Mouse (Mus musculus): ENCODE data around the gene Eif3c. TPM values are rescaled to one million over a fixed set of nuclear protein-coding genes. Genes with fewer than 3 reads are reported as not detected.

The Eif3c gene
- polyA plus RNA-seq, 1 experiment, result 149 TPM

GRCm38 (mm10) chr7:126554796-126555195 is 11.4 kb downstream of the Eif3c start:
- DNase-seq (ENCODE audit: low read depth), result no peak
- peak; percentile 11; the same call in 1 of the 2 replicates for TF ChIP-seq CTCF (IDR thresholded peaks at IDR 0.05; ENCODE audit: borderline replicate concordance, extremely low read depth, insufficient read depth, insufficient read length)
- TF ChIP-seq POLR2A (IDR thresholded peaks at IDR 0.05; ENCODE audit: borderline replicate concordance, extremely low read depth, insufficient read depth, insufficient read length, poor library complexity, severe bottlenecking), result no peak

- no peak for DNase-seq (ENCODE audit: low read depth)
- TF ChIP-seq POLR2A (IDR thresholded peaks at IDR 0.05; ENCODE audit: borderline replicate concordance, extremely low read depth, insufficient read depth, insufficient read length, poor library complexity, severe bottlenecking) (no peak), CTCF (IDR thresholded peaks at IDR 0.05; ENCODE audit: borderline replicate concordance, extremely low read depth, insufficient read depth, insufficient read length) (no peak)
These were observed 20.6 kb downstream of the Eif3c start for GRCm38 (mm10) chr7:126545631-126546030.

- no peak for TF ChIP-seq CTCF (IDR thresholded peaks at IDR 0.05; ENCODE audit: borderline replicate concordance, extremely low read depth, insufficient read depth, insufficient read length)
- TF ChIP-seq POLR2A (IDR thresholded peaks at IDR 0.05; ENCODE audit: borderline replicate concordance, extremely low read depth, insufficient read depth, insufficient read length, poor library complexity, severe bottlenecking), result no peak
- DNase-seq (ENCODE audit: low read depth), result no peak
These were observed 24.6 kb downstream of the Eif3c start for GRCm38 (mm10) chr7:126541661-126542060.

- peak; percentile 28 for DNase-seq (ENCODE audit: low read depth)
- TF ChIP-seq CTCF (IDR thresholded peaks at IDR 0.05; ENCODE audit: borderline replicate concordance, extremely low read depth, insufficient read depth, insufficient read length) (peak; percentile 43; the same call in 1 of the 2 replicates), POLR2A (IDR thresholded peaks at IDR 0.05; ENCODE audit: borderline replicate concordance, extremely low read depth, insufficient read depth, insufficient read length, poor library complexity, severe bottlenecking) (no peak)
These were observed 28.2 kb downstream of the Eif3c start for GRCm38 (mm10) chr7:126537820-126538585.

- DNase-seq (ENCODE audit: low read depth), result peak; percentile 4
- no peak for TF ChIP-seq CTCF (IDR thresholded peaks at IDR 0.05; ENCODE audit: borderline replicate concordance, extremely low read depth, insufficient read depth, insufficient read length)
- no peak for TF ChIP-seq POLR2A (IDR thresholded peaks at IDR 0.05; ENCODE audit: borderline replicate concordance, extremely low read depth, insufficient read depth, insufficient read length, poor library complexity, severe bottlenecking)
These were observed 29.7 kb downstream of the Eif3c start for GRCm38 (mm10) chr7:126536466-126536865.

GRCm38 (mm10) chr7:126535766-126536165 is 30.4 kb downstream of the Eif3c start:
- DNase-seq (ENCODE audit: low read depth), result peak; percentile 31
- TF ChIP-seq CTCF (IDR thresholded peaks at IDR 0.05; ENCODE audit: borderline replicate concordance, extremely low read depth, insufficient read depth, insufficient read length) (no peak), POLR2A (IDR thresholded peaks at IDR 0.05; ENCODE audit: borderline replicate concordance, extremely low read depth, insufficient read depth, insufficient read length, poor library complexity, severe bottlenecking) (no peak)

GRCm38 (mm10) chr7:126533434-126533833 is 32.8 kb downstream of the Eif3c start:
- no peak for DNase-seq (ENCODE audit: low read depth)
- no peak for TF ChIP-seq CTCF (IDR thresholded peaks at IDR 0.05; ENCODE audit: borderline replicate concordance, extremely low read depth, insufficient read depth, insufficient read length)
- TF ChIP-seq POLR2A (IDR thresholded peaks at IDR 0.05; ENCODE audit: borderline replicate concordance, extremely low read depth, insufficient read depth, insufficient read length, poor library complexity, severe bottlenecking), result no peak

GRCm38 (mm10) chr7:126528166-126528577 is 38.0 kb downstream of the Eif3c start:
- no peak for TF ChIP-seq POLR2A (IDR thresholded peaks at IDR 0.05; ENCODE audit: borderline replicate concordance, extremely low read depth, insufficient read depth, insufficient read length, poor library complexity, severe bottlenecking)
- TF ChIP-seq CTCF (IDR thresholded peaks at IDR 0.05; ENCODE audit: borderline replicate concordance, extremely low read depth, insufficient read depth, insufficient read length), result peak; percentile 32; the same call in 1 of the 2 replicates
- DNase-seq (ENCODE audit: low read depth), result peak; percentile 88

GRCm38 (mm10) chr7:126523316-126523715 is 42.9 kb downstream of the Eif3c start:
- TF ChIP-seq POLR2A (IDR thresholded peaks at IDR 0.05; ENCODE audit: borderline replicate concordance, extremely low read depth, insufficient read depth, insufficient read length, poor library complexity, severe bottlenecking), result no peak
- DNase-seq (ENCODE audit: low read depth), result no peak

- DNase-seq (ENCODE audit: low read depth), result no peak
- TF ChIP-seq CTCF (IDR thresholded peaks at IDR 0.05; ENCODE audit: borderline replicate concordance, extremely low read depth, insufficient read depth, insufficient read length), result no peak
- TF ChIP-seq POLR2A (IDR thresholded peaks at IDR 0.05; ENCODE audit: borderline replicate concordance, extremely low read depth, insufficient read depth, insufficient read length, poor library complexity, severe bottlenecking), result no peak
These were observed 46.7 kb downstream of the Eif3c start for GRCm38 (mm10) chr7:126519513-126519912.

- TF ChIP-seq POLR2A (IDR thresholded peaks at IDR 0.05; ENCODE audit: borderline replicate concordance, extremely low read depth, insufficient read depth, insufficient read length, poor library complexity, severe bottlenecking), result no peak
- TF ChIP-seq CTCF (IDR thresholded peaks at IDR 0.05; ENCODE audit: borderline replicate concordance, extremely low read depth, insufficient read depth, insufficient read length), result no peak
These were observed 47.8 kb downstream of the Eif3c start for GRCm38 (mm10) chr7:126518261-126518941.

More at GRCm38 (mm10) chr7:126518261-126518941, 47.8 kb downstream of the Eif3c start:
- no peak for DNase-seq (ENCODE audit: low read depth)
